Mouse (Mus musculus) spleen, adult 2 months (tissue): ENCODE results near the gene Sema4b. TPM values are rescaled to one million over a fixed set of nuclear protein-coding genes. Genes with fewer than 3 reads are reported as not detected.

Experiments used
- DNase-seq, 2 experiments: peaks; one replicate each; pipeline versions ENCODE4 v3.0.0 to v3.0.0-alpha.2; 2012 to 2021; ENCODE audit warnings: low spot score in 2 of 2, low read depth in 1 of 2
- H3K27ac ChIP-seq: fragments of 200-500 bp; 2 replicates; pipeline ENCODE4 v1.5.1; 2012; ENCODE audit warnings: low read length, inconsistent platforms; ENCODE audit not compliant: insufficient read depth
- H3K27me3 ChIP-seq: fragments of 200-500 bp; 2 replicates; pipeline ENCODE4 v1.6.1; 2012; ENCODE audit warnings: mild to moderate bottlenecking, moderate library complexity, low read length, inconsistent platforms; ENCODE audit not compliant: control insufficient read depth, insufficient read depth
- H3K36me3 ChIP-seq: fragments of 200-500 bp; 2 replicates; pipeline ENCODE4 v1.6.1; 2012; ENCODE audit warnings: mild to moderate bottlenecking, low read length, inconsistent platforms; ENCODE audit not compliant: control insufficient read depth, insufficient read depth
- H3K4me1 ChIP-seq: fragments of 200-500 bp; 2 replicates; pipeline ENCODE4 v1.6.1; 2011; ENCODE audit warnings: inconsistent platforms; ENCODE audit not compliant: control insufficient read depth, insufficient read depth, insufficient read length
- H3K4me3 ChIP-seq: fragments of 200-500 bp; 2 replicates; pipeline ENCODE4 v1.5.1; 2011; ENCODE audit warnings: mild to moderate bottlenecking, inconsistent platforms; ENCODE audit not compliant: insufficient read depth, insufficient read length; ENCODE audit errors: extremely low read depth
- CTCF ChIP-seq: fragments of 200-500 bp; IDR thresholded peaks from 2 replicates; pipeline ENCODE4 v1.5.1; 2011; ENCODE audit warnings: mild to moderate bottlenecking, inconsistent platforms; ENCODE audit not compliant: insufficient read depth, insufficient read length, insufficient replicate concordance; ENCODE audit errors: extremely low read depth
- POLR2A ChIP-seq: fragments of 200-500 bp; IDR thresholded peaks from 2 replicates; pipeline ENCODE4 v1.6.1; 2011; ENCODE audit warnings: low read depth, low read length, inconsistent platforms
- WGBS: fragments of 180-500 bp; shearing (Covaris S2); methylation state at CpG from one replicate; pipeline ENCODE4 v1.1.7; 2018; 5-methylcytosine and 5-hydroxymethylcytosine counted together
- polyA plus RNA-seq: library from polyadenylated mRNA; depleted of rRNA; stranded (reverse); fragments of >200 nt; gene quantifications from 2 replicates; pipeline ENCODE4 v1.2.3, GENCODE M21; 2012

Sema4b gene
- polyA plus RNA-seq, 1 experiment, result 69.5 TPM

GRCm38 (mm10) chr7:80183466-80183865 lies 3.2 kb upstream of the Sema4b start:
- H3K4me1 ChIP-seq, result peaks cover 43% of the 10 kb centered on the region
- H3K27ac ChIP-seq, result peak overlapping the region; percentile 69
- DNase-seq, result no peak
- TF ChIP-seq CTCF (no peak), POLR2A (no peak)
- H3K4me3 ChIP-seq, result no peak overlapping the region
- 44% methylated on average over 1 of the region's 1 CpGs for WGBS
- H3K27me3 ChIP-seq, result no peaks in the 10 kb centered on the region
- H3K36me3 ChIP-seq, result no peaks in the 10 kb centered on the region

- no peak overlapping the region for H3K4me3 ChIP-seq
- DNase-seq, result no peak
- H3K27ac ChIP-seq, result no peak overlapping the region
- H3K4me1 ChIP-seq, result peaks cover 43% of the 10 kb centered on the region
- TF ChIP-seq POLR2A (no peak), CTCF (no peak)
- WGBS, result 88% methylated on average over 4 of the region's 5 CpGs
- no peaks in the 10 kb centered on the region for H3K36me3 ChIP-seq
- no peaks in the 10 kb centered on the region for H3K27me3 ChIP-seq
Observed at GRCm38 (mm10) chr7:80183969-80184368, 2.7 kb upstream of the Sema4b start.

- no peak for DNase-seq
- H3K4me3 ChIP-seq, result no peak overlapping the region
- H3K27ac ChIP-seq, result peak overlapping the region; percentile 45
- H3K36me3 ChIP-seq, result no peaks in the 10 kb centered on the region
- TF ChIP-seq POLR2A, result no peak
- TF ChIP-seq CTCF, result no peak
- H3K27me3 ChIP-seq, result no peaks in the 10 kb centered on the region
- WGBS, result 73% methylated on average over 4 of the region's 4 CpGs
- H3K4me1 ChIP-seq, result peaks cover 43% of the 10 kb centered on the region
Observed at GRCm38 (mm10) chr7:80184551-80184950, 2.1 kb upstream of the Sema4b start.

- Histone ChIP-seq H3K36me3 (no peaks in the 10 kb centered on the region), H3K27me3 (no peaks in the 10 kb centered on the region), H3K27ac (peak overlapping the region; percentile 45), H3K4me3 (no peak overlapping the region), H3K4me1 (peaks cover 43% of the 10 kb centered on the region)
- DNase-seq, result no peak
- 47% methylated on average over 6 of the region's 6 CpGs for WGBS
- TF ChIP-seq POLR2A, result no peak
- no peak for TF ChIP-seq CTCF
Observed at GRCm38 (mm10) chr7:80184968-80185367, 1.7 kb upstream of the Sema4b start.

GRCm38 (mm10) chr7:80186021-80186420 lies 620 bp upstream of the Sema4b start:
- TF ChIP-seq POLR2A (no peak), CTCF (no peak)
- no peaks in the 10 kb centered on the region for H3K27me3 ChIP-seq
- no peaks in the 10 kb centered on the region for H3K36me3 ChIP-seq
- no peak for DNase-seq
- H3K4me3 ChIP-seq, result no peak overlapping the region
- peaks cover 40% of the 10 kb centered on the region for H3K4me1 ChIP-seq
- H3K27ac ChIP-seq, result peak overlapping the region; percentile 41
- WGBS, result 78% methylated on average over 8 of the region's 8 CpGs

GRCm38 (mm10) chr7:80187501-80187900 lies 860 bp downstream of the Sema4b start:
- no peak for DNase-seq
- 0 out of 2 replicates have a peak overlapping the region, but pooled peaks have one; percentile 14 for H3K27ac ChIP-seq
- H3K36me3 ChIP-seq, result no peaks in the 10 kb centered on the region
- H3K4me1 ChIP-seq, result peaks cover 42% of the 10 kb centered on the region
- no peak overlapping the region for H3K4me3 ChIP-seq
- 80% methylated on average over 12 of the region's 12 CpGs for WGBS
- no peaks in the 10 kb centered on the region for H3K27me3 ChIP-seq
- no peak for TF ChIP-seq POLR2A

GRCm38 (mm10) chr7:80188579-80189125 lies 2.0 kb downstream of the Sema4b start:
- TF ChIP-seq CTCF (no peak), POLR2A (no peak)
- no peaks in the 10 kb centered on the region for H3K36me3 ChIP-seq
- peaks cover 48% of the 10 kb centered on the region for H3K4me1 ChIP-seq
- 93% methylated on average over 2 of the region's 2 CpGs for WGBS
- no peak for DNase-seq
- H3K27me3 ChIP-seq, result no peaks in the 10 kb centered on the region
- H3K27ac ChIP-seq, result no peak overlapping the region
- H3K4me3 ChIP-seq, result no peak overlapping the region
